Mouse (Mus musculus): Measurements from ENCODE around the gene Gm5728.
"Not testable (repeated sequence)": the region's sequence is repeated elsewhere in the genome, so short reads cannot be mapped to it uniquely, and the experiment has no call there.

The Gm5728 gene

GRCm38 (mm10) chr7:20375310-20375709, at the start of gene Gm5728:
Gene Gm5728 (minus strand): TSS chr7:20375410.
- not testable (repeated sequence) for DNase-seq

DNA sequence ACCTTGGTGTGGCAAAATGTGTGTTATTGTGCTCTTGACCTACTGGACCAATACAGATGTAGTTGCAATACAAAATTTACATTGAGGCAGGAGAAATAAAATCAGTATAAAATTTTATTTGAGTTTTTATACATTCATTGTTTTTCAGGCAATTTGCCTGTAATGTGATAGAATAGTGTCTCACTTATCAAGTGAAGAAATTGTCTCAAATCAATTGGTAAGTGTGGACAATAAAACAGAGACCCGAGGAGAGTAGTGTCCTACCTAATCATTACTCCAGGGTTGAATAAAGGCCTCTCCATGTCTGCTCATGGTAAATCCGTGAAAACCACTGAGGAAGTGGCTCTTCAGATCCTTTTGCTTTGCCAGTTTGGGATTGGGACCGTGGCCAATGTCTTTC, 42.4 kb upstream of the Gm5728 start, which contains the start of gene Vmn1r100:
TSS of gene Vmn1r100 (plus strand) at position 301 of the 400 bp plus-strand sequence.
- DNase-seq: not testable (repeated sequence)

DNA sequence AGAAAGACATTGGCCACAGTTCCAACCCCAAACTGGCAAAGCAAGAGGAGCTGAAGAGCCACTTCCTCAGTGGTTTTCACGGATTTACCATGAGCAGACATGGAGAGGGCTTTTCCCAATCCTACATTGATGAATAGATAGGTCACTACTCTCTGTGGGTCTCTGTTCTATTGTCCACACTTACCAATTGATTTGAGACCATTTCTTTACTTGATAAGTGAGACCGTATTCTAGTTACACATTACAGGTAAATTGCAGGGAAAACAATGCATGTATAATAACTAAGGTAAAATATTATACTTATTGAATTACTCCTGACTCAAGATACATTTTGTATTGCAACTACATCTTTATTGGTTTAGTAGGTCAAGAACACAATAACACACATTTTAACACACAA, 41.2 kb downstream of the Gm5728 start, which contains the start of gene Gm4133:
TSS of gene Gm4133 (minus strand) at position 101 of the 400 bp plus-strand sequence.
- not testable (repeated sequence) for DNase-seq
